Mouse (Mus musculus): Measurements from ENCODE around the gene Rad51c. TPM values are rescaled to one million over a fixed set of nuclear protein-coding genes. Genes with fewer than 3 reads are reported as not detected.
A peak's percentile ranks its signal among the peaks of the same experiment; 100 is the strongest.
"Not testable (repeated sequence)": the region's sequence is repeated elsewhere in the genome, so short reads cannot be mapped to it uniquely, and the experiment has no call there.

The Rad51c gene
- polyA plus RNA-seq, 1 experiment from 2014 or later, result 2.6 TPM

- peaks cover 10% of the 10 kb centered on the region for H3K4me1 ChIP-seq (ENCODE audit: insufficient read depth)
- DNase-seq (peak; percentile 46), ATAC-seq (no peak)
- TF ChIP-seq CTCF (IDR thresholded peaks at IDR 0.05; ENCODE audit: low read depth) (no peak), EP300 (IDR thresholded peaks at IDR 0.05; ENCODE audit: low read depth) (no peak)
- H3K27me3 ChIP-seq (ENCODE audit: insufficient read depth, low read length), result no peaks in the 10 kb centered on the region
- peak overlapping the region; percentile 89 for H3K27ac ChIP-seq (ENCODE audit: low read depth)
- peak overlapping the region; percentile 85 for H3K4me2 ChIP-seq (ENCODE audit: low read depth, low read length)
- H3K9ac ChIP-seq (replicated peaks), result peak overlapping the region; percentile 64
- H3K36me3 ChIP-seq (replicated peaks; ENCODE audit: insufficient read depth, low read length), result no peaks in the 10 kb centered on the region
- H3K9me3 ChIP-seq (ENCODE audit: low read length), result no peaks in the 10 kb centered on the region
- H3K4me3 ChIP-seq (ENCODE audit: low read depth, low read length), result peak overlapping the region; percentile 46
- 9% methylated on average over 6 of the region's 6 CpGs for WGBS (ENCODE audit: insufficient replicate concordance)
Measured at GRCm38 (mm10) chr11:87421760-87422201, 17.0 kb upstream of the Rad51c start.

- Histone ChIP-seq H3K27me3 (ENCODE audit: insufficient read depth, low read length) (no peaks in the 10 kb centered on the region), H3K36me3 (replicated peaks; ENCODE audit: insufficient read depth, low read length) (no peaks in the 10 kb centered on the region), H3K4me2 (ENCODE audit: low read depth, low read length) (no peak overlapping the region), H3K9me3 (ENCODE audit: low read length) (no peaks in the 10 kb centered on the region), H3K27ac (ENCODE audit: low read depth) (no peak overlapping the region), H3K9ac (replicated peaks) (no peak overlapping the region), H3K4me1 (ENCODE audit: insufficient read depth) (peaks cover 10% of the 10 kb centered on the region), H3K4me3 (ENCODE audit: low read depth, low read length) (no peak overlapping the region)
- no peak for DNase-seq
- TF ChIP-seq EP300 (IDR thresholded peaks at IDR 0.05; ENCODE audit: low read depth), result no peak
- no peak for TF ChIP-seq CTCF (IDR thresholded peaks at IDR 0.05; ENCODE audit: low read depth)
- ATAC-seq, result no peak
Measured at GRCm38 (mm10) chr11:87420861-87421260, 16.1 kb upstream of the Rad51c start.

- H3K4me1 ChIP-seq (ENCODE audit: insufficient read depth), result no peaks in the 10 kb centered on the region
- no peak overlapping the region for H3K4me3 ChIP-seq (ENCODE audit: low read depth, low read length)
- DNase-seq, result no peak
- WGBS (ENCODE audit: insufficient replicate concordance), result 54% methylated on average over 5 of the region's 5 CpGs
- H3K27ac ChIP-seq (ENCODE audit: low read depth), result no peak overlapping the region
- ATAC-seq, result no peak
- no peak for TF ChIP-seq CTCF (IDR thresholded peaks at IDR 0.05; ENCODE audit: low read depth)
- no peak for TF ChIP-seq EP300 (IDR thresholded peaks at IDR 0.05; ENCODE audit: low read depth)
- no peaks in the 10 kb centered on the region for H3K36me3 ChIP-seq (replicated peaks; ENCODE audit: insufficient read depth, low read length)
- H3K9ac ChIP-seq (replicated peaks), result no peak overlapping the region
- H3K27me3 ChIP-seq (ENCODE audit: insufficient read depth, low read length), result no peaks in the 10 kb centered on the region
- no peaks in the 10 kb centered on the region for H3K9me3 ChIP-seq (ENCODE audit: low read length)
- no peak overlapping the region for H3K4me2 ChIP-seq (ENCODE audit: low read depth, low read length)
Measured at GRCm38 (mm10) chr11:87416120-87416519, 11.4 kb upstream of the Rad51c start.

GRCm38 (mm10) chr11:87413412-87413811, 8.7 kb upstream of the Rad51c start:
- WGBS (ENCODE audit: insufficient replicate concordance), result 51% methylated on average over 3 of the region's 3 CpGs
- not testable (repeated sequence) for ATAC-seq; DNase-seq; H3K9me3 ChIP-seq (ENCODE audit: low read length); H3K27me3 ChIP-seq (ENCODE audit: insufficient read depth, low read length); H3K4me3 ChIP-seq (ENCODE audit: low read depth, low read length); H3K36me3 ChIP-seq (replicated peaks; ENCODE audit: insufficient read depth, low read length); H3K4me1 ChIP-seq (ENCODE audit: insufficient read depth); H3K9ac ChIP-seq (replicated peaks); H3K27ac ChIP-seq (ENCODE audit: low read depth); H3K4me2 ChIP-seq (ENCODE audit: low read depth, low read length)
- TF ChIP-seq CTCF (IDR thresholded peaks at IDR 0.05; ENCODE audit: low read depth), result peak; percentile 44

GRCm38 (mm10) chr11:87404111-87404853, 472 bp downstream of the Rad51c start:
- 2% methylated on average over 57 of the region's 58 CpGs for WGBS (ENCODE audit: insufficient replicate concordance)
- no peaks in the 10 kb centered on the region for H3K9me3 ChIP-seq (ENCODE audit: low read length)
- peak overlapping the region; percentile 62 for H3K4me3 ChIP-seq (ENCODE audit: low read depth, low read length)
- ATAC-seq, result peak; percentile 98
- H3K36me3 ChIP-seq (replicated peaks; ENCODE audit: insufficient read depth, low read length), result no peaks in the 10 kb centered on the region
- TF ChIP-seq EP300 (IDR thresholded peaks at IDR 0.05; ENCODE audit: low read depth), result peak; percentile 54; the same call in 1 of the 2 replicates
- TF ChIP-seq CTCF (IDR thresholded peaks at IDR 0.05; ENCODE audit: low read depth), result no peak
- peak overlapping the region; percentile 75 for H3K9ac ChIP-seq (replicated peaks)
- H3K27ac ChIP-seq (ENCODE audit: low read depth), result peak overlapping the region; percentile 73
- DNase-seq, result peak; percentile 98
- no peaks in the 10 kb centered on the region for H3K27me3 ChIP-seq (ENCODE audit: insufficient read depth, low read length)
- H3K4me1 ChIP-seq (ENCODE audit: insufficient read depth), result peaks cover 5% of the 10 kb centered on the region
- H3K4me2 ChIP-seq (ENCODE audit: low read depth, low read length), result peak overlapping the region; percentile 75

- no peaks in the 10 kb centered on the region for H3K9me3 ChIP-seq (ENCODE audit: low read length)
- H3K4me1 ChIP-seq (ENCODE audit: insufficient read depth), result no peaks in the 10 kb centered on the region
- DNase-seq (no peak), ATAC-seq (no peak)
- H3K27ac ChIP-seq (ENCODE audit: low read depth), result no peak overlapping the region
- WGBS (ENCODE audit: insufficient replicate concordance), result 95% methylated on average over 2 of the region's 2 CpGs
- peak; percentile 45 for TF ChIP-seq CTCF (IDR thresholded peaks at IDR 0.05; ENCODE audit: low read depth)
- no peak for TF ChIP-seq EP300 (IDR thresholded peaks at IDR 0.05; ENCODE audit: low read depth)
- no peak overlapping the region for H3K4me3 ChIP-seq (ENCODE audit: low read depth, low read length)
- no peak overlapping the region for H3K4me2 ChIP-seq (ENCODE audit: low read depth, low read length)
- H3K36me3 ChIP-seq (replicated peaks; ENCODE audit: insufficient read depth, low read length), result no peaks in the 10 kb centered on the region
- H3K9ac ChIP-seq (replicated peaks), result no peak overlapping the region
- no peaks in the 10 kb centered on the region for H3K27me3 ChIP-seq (ENCODE audit: insufficient read depth, low read length)
Measured at GRCm38 (mm10) chr11:87398402-87398801, 6.4 kb downstream of the Rad51c start.

Data from liver, postnatal 0 days (tissue).